Mouse (Mus musculus): ENCODE measurements around the gene Sestd1. TPM values are rescaled to one million over a fixed set of nuclear protein-coding genes. Genes with fewer than 3 reads are reported as not detected.

Gene Sestd1
- 76.6 TPM in 1 of 2 replicates, not detected in the other for polyA plus RNA-seq (2012; ENCODE audit: insufficient read depth, insufficient read length, low replicate concordance, missing spikeins)

- Histone ChIP-seq H3K4me1 (ENCODE audit: control insufficient read depth, insufficient read depth, low read length) (0 out of 2 replicates have a peak, but pooled peaks cover 2% of the 10 kb centered on the region), H3K27ac (ENCODE audit: insufficient read depth, low read depth, low read length) (peak within 1 kb of the TSS; percentile 73), H3K4me3 (ENCODE audit: insufficient read depth, low read depth, low read length) (peak within 1 kb of the TSS; percentile 92)
- WGBS, result 9% methylated on average over 70 of the region's 73 CpGs
- TF ChIP-seq CTCF (IDR thresholded peaks at IDR 0.05; ENCODE audit: insufficient read depth, low read depth, low read length) (no peak), POLR2A (IDR thresholded peaks at IDR 0.05; ENCODE audit: insufficient read depth, low read depth, low read length) (0 out of 2 replicates have a peak, but pooled peaks have one; percentile 28)
Observed at GRCm38 (mm10) chr2:77280512-77281409, at the start of gene Sestd1. TSS of gene Sestd1 (minus strand) at chr2:77280592.

GRCm38 (mm10) chr2:77327246-77327645 lies 46.9 kb upstream of the Sestd1 start:
- 85% methylated on average over 3 of the region's 3 CpGs for WGBS
- no peak for TF ChIP-seq CTCF (IDR thresholded peaks at IDR 0.05; ENCODE audit: insufficient read depth, low read depth, low read length)
- no peak for TF ChIP-seq POLR2A (IDR thresholded peaks at IDR 0.05; ENCODE audit: insufficient read depth, low read depth, low read length)
- Histone ChIP-seq H3K27ac (ENCODE audit: insufficient read depth, low read depth, low read length) (no peak overlapping the region), H3K4me1 (ENCODE audit: control insufficient read depth, insufficient read depth, low read length) (peaks cover 4% of the 10 kb centered on the region; the same call in 1 of the 2 replicates), H3K4me3 (ENCODE audit: insufficient read depth, low read depth, low read length) (no peak overlapping the region)

GRCm38 (mm10) chr2:77323739-77324138 lies 43.3 kb upstream of the Sestd1 start:
- no peak overlapping the region for H3K4me3 ChIP-seq (ENCODE audit: insufficient read depth, low read depth, low read length)
- peaks cover 4% of the 10 kb centered on the region; the same call in 1 of the 2 replicates for H3K4me1 ChIP-seq (ENCODE audit: control insufficient read depth, insufficient read depth, low read length)
- WGBS, result 70% methylated on average over 6 of the region's 6 CpGs
- no peak for TF ChIP-seq CTCF (IDR thresholded peaks at IDR 0.05; ENCODE audit: insufficient read depth, low read depth, low read length)
- TF ChIP-seq POLR2A (IDR thresholded peaks at IDR 0.05; ENCODE audit: insufficient read depth, low read depth, low read length), result no peak
- H3K27ac ChIP-seq (ENCODE audit: insufficient read depth, low read depth, low read length), result peak overlapping the region; percentile 84

GRCm38 (mm10) chr2:77323156-77323555 lies 42.8 kb upstream of the Sestd1 start:
- Histone ChIP-seq H3K4me1 (ENCODE audit: control insufficient read depth, insufficient read depth, low read length) (peaks cover 4% of the 10 kb centered on the region; the same call in 1 of the 2 replicates), H3K27ac (ENCODE audit: insufficient read depth, low read depth, low read length) (peak overlapping the region; percentile 84; the same call in 1 of the 2 replicates), H3K4me3 (ENCODE audit: insufficient read depth, low read depth, low read length) (no peak overlapping the region)
- 15% methylated on average over 9 of the region's 9 CpGs for WGBS
- no peak for TF ChIP-seq CTCF (IDR thresholded peaks at IDR 0.05; ENCODE audit: insufficient read depth, low read depth, low read length)
- TF ChIP-seq POLR2A (IDR thresholded peaks at IDR 0.05; ENCODE audit: insufficient read depth, low read depth, low read length), result no peak

GRCm38 (mm10) chr2:77319196-77319595 lies 38.8 kb upstream of the Sestd1 start:
- H3K4me3 ChIP-seq (ENCODE audit: insufficient read depth, low read depth, low read length), result no peak overlapping the region
- TF ChIP-seq POLR2A (IDR thresholded peaks at IDR 0.05; ENCODE audit: insufficient read depth, low read depth, low read length), result no peak
- TF ChIP-seq CTCF (IDR thresholded peaks at IDR 0.05; ENCODE audit: insufficient read depth, low read depth, low read length), result no peak
- H3K27ac ChIP-seq (ENCODE audit: insufficient read depth, low read depth, low read length), result no peak overlapping the region
- 77% methylated on average over 5 of the region's 5 CpGs for WGBS
- H3K4me1 ChIP-seq (ENCODE audit: control insufficient read depth, insufficient read depth, low read length), result peaks cover 6% of the 10 kb centered on the region

- H3K27ac ChIP-seq (ENCODE audit: insufficient read depth, low read depth, low read length), result no peak overlapping the region
- 54% methylated on average over 7 of the region's 7 CpGs for WGBS
Observed at GRCm38 (mm10) chr2:77316961-77317360, 36.6 kb upstream of the Sestd1 start.

GRCm38 (mm10) chr2:77313846-77314245 lies 33.5 kb upstream of the Sestd1 start:
- WGBS, result 93% methylated on average over 10 of the region's 10 CpGs
- Histone ChIP-seq H3K27ac (ENCODE audit: insufficient read depth, low read depth, low read length) (no peak overlapping the region), H3K4me1 (ENCODE audit: control insufficient read depth, insufficient read depth, low read length) (peaks cover 5% of the 10 kb centered on the region; the same call in 1 of the 2 replicates), H3K4me3 (ENCODE audit: insufficient read depth, low read depth, low read length) (no peak overlapping the region)
- TF ChIP-seq CTCF (IDR thresholded peaks at IDR 0.05; ENCODE audit: insufficient read depth, low read depth, low read length), result no peak
- no peak for TF ChIP-seq POLR2A (IDR thresholded peaks at IDR 0.05; ENCODE audit: insufficient read depth, low read depth, low read length)

More at GRCm38 (mm10) chr2:77316961-77317360, 36.6 kb upstream of the Sestd1 start:
- Histone ChIP-seq H3K4me1 (ENCODE audit: control insufficient read depth, insufficient read depth, low read length) (peaks cover 5% of the 10 kb centered on the region; the same call in 1 of the 2 replicates), H3K4me3 (ENCODE audit: insufficient read depth, low read depth, low read length) (no peak overlapping the region)
- TF ChIP-seq CTCF (IDR thresholded peaks at IDR 0.05; ENCODE audit: insufficient read depth, low read depth, low read length) (no peak), POLR2A (IDR thresholded peaks at IDR 0.05; ENCODE audit: insufficient read depth, low read depth, low read length) (no peak)

- TF ChIP-seq POLR2A (IDR thresholded peaks at IDR 0.05; ENCODE audit: insufficient read depth, low read depth, low read length), result no peak
- TF ChIP-seq CTCF (IDR thresholded peaks at IDR 0.05; ENCODE audit: insufficient read depth, low read depth, low read length), result no peak
- Histone ChIP-seq H3K4me1 (ENCODE audit: control insufficient read depth, insufficient read depth, low read length) (peaks cover 5% of the 10 kb centered on the region; the same call in 1 of the 2 replicates), H3K4me3 (ENCODE audit: insufficient read depth, low read depth, low read length) (no peak overlapping the region), H3K27ac (ENCODE audit: insufficient read depth, low read depth, low read length) (no peak overlapping the region)
- WGBS, result 69% methylated on average over 9 of the region's 9 CpGs
Observed at GRCm38 (mm10) chr2:77312616-77313015, 32.2 kb upstream of the Sestd1 start.

GRCm38 (mm10) chr2:77309313-77309712 lies 28.9 kb upstream of the Sestd1 start:
- TF ChIP-seq POLR2A (IDR thresholded peaks at IDR 0.05; ENCODE audit: insufficient read depth, low read depth, low read length) (no peak), CTCF (IDR thresholded peaks at IDR 0.05; ENCODE audit: insufficient read depth, low read depth, low read length) (0 out of 2 replicates have a peak, but pooled peaks have one; percentile 31)
- Histone ChIP-seq H3K4me3 (ENCODE audit: insufficient read depth, low read depth, low read length) (no peak overlapping the region), H3K4me1 (ENCODE audit: control insufficient read depth, insufficient read depth, low read length) (peaks cover 3% of the 10 kb centered on the region; the same call in 1 of the 2 replicates), H3K27ac (ENCODE audit: insufficient read depth, low read depth, low read length) (no peak overlapping the region)
- 62% methylated on average over 7 of the region's 7 CpGs for WGBS

Measured in olfactory bulb, adult 2 months (tissue).